Mouse (Mus musculus) B cell, adult 2 months (primary cell): ENCODE measurements around the gene Armc7.
"Not testable (repeated sequence)": the region's sequence is repeated elsewhere in the genome, so short reads cannot be mapped to it uniquely, and the experiment has no call there.

Experiments
- DNase-seq, 2 experiments: peaks; one replicate each; pipeline ENCODE4 v3.0.0; 2022

The Armc7 gene

DNA sequence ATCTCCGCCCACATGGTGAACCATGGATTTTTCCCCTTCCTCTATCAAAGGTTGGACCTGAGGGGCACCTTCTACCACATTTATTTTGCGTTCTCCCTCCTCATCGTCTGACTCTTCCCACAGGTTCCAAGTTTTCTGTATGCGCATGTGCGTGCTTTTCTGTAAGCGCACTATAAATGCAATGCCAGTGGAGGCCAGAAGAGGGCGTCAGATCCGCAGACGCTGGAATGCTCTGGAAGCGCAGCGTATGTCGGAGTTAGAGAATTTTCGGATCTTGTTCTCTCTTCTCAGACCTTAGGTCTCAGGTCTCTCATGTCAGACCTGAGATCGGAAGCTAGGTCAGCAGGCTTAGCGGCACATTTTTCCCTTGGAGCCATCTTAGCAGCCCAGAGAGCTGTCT is 19.8 kb upstream of the Armc7 start:
- DNase-seq, result no peak

DNA sequence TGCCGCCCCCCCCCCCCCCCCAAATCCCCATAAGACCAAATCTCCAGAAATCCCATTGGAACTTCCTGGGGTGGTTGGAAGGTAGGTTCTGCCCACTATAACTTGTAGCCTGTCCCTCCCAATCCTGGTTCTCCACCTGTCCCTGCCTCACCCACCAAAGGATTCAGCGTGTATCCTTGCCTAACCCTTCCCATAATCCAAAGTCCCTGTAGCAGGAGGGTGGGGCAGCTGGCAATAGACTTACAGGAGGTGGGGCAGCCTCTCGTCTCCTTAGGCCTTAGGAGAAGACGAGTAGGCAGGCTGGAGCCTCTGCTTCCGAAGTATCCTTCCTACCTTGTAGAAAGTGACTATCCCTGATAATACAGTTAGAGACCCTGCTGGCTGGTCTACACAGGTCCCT is 19.3 kb upstream of the Armc7 start:
- DNase-seq, result no peak

DNA sequence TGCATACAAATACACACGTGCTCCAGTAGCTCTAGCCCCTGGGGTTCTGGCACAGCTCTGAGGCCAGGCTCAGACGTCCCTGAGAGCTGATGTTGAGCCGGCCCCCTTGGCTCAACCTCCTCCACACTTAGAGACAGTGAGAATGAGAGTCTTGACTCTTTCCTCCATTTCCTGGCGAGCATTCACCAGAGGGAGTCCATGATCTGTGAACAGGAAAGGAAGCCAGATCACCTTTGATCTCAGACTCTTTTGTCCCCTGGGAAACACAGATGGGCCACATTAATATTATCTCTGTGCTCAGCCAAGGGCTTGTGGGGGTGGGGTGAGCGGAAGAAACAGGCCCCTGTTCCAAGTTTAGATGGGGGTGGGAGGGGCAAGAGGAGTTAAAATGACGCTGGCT is 18.1 kb upstream of the Armc7 start:
- DNase-seq, result no peak

DNA sequence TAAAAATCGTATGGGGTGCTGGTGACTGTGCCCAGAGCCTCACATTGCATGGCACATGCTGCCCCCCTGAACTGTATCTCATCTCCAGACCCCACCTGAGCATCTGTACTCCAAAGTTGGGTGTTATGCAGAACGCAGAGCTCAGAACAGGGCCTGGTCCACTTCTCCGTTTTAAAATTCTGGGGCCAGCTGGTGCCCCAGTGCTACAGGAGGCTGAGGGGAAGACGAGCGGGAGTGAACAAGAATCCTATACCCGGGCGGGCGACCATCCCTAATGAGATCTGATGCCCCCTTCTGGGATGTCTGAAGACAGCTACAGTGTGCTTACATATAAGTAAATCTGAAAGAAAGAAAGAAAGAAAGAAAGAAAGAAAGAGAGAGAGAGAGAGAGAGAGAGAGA is 14.5 kb upstream of the Armc7 start:
- DNase-seq, result peak in 1 of 2 experiments; percentile 13

DNA sequence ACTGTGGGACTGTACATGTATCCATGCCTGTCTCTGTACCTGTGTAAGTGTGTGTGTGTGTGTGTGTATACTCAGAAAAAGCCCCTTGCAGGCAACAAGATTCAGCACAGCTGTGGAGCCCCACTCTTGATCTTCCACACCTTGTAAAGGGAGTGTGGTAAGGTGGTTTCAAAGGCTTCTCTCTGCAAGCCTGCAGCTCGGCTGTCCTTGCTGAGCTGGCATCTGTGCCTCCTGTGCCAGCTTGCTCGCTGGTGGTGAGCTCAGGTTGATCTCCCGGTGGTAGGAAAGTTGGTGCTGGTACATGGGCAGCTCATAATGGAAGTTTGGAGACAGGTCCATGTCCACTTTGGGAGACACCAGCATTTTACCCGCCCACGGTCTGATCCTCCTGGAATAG is 13.6 kb upstream of the Armc7 start:
- no peak for DNase-seq

DNA sequence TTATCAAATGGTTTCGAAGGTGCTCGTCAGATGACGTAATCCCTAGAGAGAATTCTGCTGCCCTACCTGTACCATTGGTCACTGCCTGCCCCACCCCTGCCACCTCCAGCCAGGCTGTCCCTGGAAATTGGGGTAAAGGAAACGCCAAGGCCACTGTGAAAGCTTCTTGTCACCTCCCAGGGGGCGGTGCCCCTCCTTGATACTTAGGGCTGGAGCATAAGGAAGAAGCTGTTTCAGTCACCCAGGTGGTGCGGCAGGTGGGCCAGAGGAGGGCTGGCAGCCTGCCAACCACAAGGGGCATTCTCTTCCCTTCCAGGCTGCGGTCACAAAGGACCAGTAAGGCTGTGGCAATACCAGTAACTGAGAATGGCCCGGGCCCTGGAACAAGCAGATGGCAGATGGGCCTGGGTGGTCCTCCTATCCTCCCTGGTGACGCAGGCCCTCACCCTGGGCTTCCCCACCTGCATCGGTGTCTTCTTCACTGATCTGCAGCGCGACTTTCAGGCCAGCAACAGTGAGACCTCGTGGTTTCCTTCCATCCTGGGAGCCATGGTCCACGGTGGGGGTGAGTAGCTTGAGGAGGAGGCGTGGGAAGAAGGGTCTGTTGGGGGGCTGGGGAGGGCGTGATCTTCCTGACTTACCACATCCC is 13.1 kb upstream of the Armc7 start, which contains the start of gene Slc16a5:
Gene Slc16a5, plus strand, starts transcription at position 232 of the 649 bp plus-strand sequence.
- no peak for DNase-seq

DNA sequence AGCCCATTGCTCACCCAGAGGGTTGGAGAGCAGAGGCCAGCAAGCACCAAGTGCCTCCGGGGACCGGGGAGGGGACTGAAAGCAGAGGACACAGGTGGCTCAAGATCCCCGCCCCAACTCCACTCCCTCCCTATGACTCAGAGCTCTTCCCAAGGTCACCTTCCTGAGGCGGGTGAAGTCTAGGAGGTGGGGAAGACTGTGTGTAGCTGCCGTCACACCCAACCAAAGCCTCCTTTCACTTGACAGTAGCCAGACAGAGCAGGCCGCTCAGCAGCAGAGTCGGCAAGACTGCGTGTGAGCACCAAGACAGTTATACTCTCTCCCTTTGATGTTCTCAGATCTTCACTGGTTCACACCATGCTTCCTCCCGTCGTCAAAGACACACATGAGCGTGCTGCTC is 12.1 kb upstream of the Armc7 start:
- no peak for DNase-seq

DNA sequence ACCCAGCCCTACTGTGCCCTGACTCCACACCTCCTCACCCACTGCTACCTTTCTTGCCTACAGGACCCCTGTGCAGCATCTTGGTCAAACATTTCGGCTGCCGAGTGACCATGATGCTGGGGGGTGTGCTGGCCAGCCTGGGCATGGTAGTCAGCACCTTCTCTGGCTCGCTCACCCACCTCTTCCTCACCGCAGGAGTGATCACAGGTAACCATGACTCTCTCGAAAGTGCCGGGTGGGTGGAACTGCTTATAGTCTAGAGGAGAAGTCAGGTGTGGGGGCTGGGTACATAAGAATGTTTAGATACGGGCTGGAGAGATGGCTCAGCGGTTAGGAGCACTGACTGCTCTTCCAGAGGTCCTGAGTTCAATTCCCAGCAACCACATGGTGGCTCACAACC is 10.6 kb upstream of the Armc7 start:
- no peak for DNase-seq

DNA sequence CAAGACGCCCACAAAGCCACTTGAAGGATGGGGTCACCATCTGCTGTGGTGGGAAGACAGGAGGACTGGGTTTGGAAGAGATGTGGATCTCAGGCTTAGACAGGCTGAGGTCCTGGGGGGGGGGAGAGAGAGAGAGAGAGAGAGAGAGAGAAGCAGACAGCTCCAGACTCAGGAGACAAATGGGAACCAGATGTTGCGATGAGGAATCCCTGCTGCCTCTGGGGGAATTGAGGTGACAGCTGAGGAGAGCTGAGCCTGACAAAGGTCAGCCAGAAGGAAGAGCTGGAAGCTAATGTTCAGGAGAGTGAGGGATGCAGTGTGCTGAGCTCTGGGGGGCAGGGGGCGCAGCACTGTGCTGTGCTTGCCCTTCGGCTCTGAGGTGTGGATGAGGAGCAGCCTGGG is 8.2 kb upstream of the Armc7 start:
- no peak for DNase-seq

DNA sequence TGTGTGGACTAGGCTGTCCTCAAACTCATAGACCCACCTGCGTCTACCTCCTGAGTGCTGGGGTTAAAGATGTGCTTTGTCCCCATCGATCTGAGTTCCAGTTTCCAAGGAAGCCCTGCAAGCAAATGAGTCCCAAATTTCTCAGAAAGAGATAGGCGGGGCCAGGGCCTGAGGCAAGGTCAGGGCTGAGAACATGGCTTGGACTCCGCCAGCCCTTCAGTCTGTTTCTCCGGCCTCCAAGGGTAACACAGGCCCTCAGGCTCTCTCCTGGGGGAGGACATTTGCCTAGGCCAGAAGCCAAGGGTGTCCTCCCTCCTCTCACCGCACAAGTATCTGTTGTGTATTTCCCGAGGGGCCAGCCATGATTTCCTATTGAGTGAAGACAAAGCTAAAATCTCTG is 3.3 kb upstream of the Armc7 start:
- DNase-seq, result no peak

DNA sequence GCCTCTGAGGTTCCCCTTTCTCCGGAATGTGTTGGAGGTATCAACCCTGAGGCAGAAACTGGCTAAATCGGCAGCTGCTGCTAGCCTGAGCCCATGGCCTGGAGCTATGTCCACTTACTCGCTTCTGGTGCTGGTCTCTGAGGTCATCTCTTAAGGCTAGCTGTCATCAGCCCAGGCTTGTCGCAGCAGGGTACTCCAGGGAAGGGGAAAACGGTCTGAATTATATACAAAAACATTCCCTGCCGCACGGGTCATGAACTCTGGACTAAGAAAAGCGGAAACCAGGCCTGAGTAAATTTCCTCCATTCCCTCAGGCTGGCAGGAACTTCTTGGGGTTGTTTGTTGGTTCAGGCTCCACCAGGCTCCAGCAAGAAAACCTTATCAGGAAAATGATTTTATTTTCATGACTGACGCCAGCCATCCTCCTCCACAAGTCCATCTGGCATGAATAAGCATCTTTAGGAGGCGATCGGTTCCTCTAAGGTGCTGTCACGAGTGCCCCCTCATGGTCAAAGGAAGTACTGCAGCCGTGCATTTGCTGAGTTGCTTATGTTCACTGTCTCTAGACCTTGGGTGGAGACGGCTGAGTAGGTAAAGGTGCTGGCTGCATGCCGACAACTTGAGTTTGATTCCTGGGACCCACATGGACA is 1.7 kb upstream of the Armc7 start:
- DNase-seq, result peak; percentile 93 to 94

DNA sequence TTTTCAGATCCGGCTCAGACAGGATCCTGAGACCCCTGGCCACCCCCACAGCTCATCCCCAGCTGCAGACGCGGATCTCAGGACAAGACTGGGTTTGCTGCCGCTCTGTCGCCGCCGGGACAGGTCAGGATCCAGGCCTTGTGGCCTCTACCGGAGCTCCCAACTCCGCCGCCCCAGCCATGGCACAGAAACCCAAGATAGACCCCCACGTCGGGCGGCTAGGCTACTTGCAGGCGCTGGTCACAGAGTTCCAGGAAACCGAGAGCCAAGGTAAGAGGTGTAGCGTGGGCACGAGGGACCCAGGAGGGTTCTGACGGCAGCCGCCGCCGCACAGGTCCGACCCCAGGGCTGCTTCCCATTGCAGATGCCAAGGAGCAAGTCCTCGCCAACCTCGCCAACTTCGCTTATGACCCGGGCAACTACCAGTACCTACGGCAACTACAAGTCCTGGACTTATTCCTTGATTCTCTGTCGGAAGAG is 331 bp downstream of the Armc7 start:
- DNase-seq, result no peak

DNA sequence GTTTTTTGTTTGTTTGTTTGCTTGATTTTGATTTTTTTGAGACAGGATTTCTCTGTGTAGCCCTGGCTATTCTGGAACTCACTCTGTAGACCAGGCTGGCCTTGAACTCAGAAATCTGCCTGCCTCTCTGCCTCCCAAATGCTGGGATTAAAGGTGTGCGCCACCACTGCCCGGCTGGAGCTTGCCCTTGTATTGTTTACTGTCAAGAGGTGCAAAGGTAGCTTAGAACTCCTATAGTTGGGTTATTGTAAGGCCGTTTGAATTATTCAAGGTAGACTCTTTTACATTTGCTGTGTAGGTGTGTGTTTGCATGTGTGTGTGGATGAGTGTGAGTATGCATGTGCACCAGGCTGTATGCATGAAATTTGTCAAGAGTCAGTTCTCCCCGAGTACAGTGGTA is 1.2 kb downstream of the Armc7 start:
- not testable (repeated sequence) for DNase-seq

DNA sequence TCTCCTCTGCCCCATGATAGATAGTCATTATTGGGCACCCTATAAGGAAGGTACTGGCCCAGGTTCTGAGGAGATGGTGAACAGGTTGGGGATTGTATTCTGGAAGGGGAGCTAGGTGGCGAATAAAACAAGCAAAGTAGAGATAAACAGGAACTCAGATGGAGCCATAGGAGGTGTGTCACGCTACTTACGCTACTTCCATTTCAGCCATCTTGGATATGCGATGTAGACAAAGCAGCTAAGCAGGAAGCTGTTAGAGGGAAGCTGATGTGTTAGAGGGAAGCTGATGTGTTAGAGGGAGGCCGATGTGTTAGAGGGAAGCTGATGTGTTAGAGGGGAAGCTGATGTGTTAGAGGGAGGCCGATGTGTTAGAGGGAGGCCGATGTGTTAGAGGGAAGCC is 1.9 kb downstream of the Armc7 start:
- DNase-seq, result not testable (repeated sequence)

DNA sequence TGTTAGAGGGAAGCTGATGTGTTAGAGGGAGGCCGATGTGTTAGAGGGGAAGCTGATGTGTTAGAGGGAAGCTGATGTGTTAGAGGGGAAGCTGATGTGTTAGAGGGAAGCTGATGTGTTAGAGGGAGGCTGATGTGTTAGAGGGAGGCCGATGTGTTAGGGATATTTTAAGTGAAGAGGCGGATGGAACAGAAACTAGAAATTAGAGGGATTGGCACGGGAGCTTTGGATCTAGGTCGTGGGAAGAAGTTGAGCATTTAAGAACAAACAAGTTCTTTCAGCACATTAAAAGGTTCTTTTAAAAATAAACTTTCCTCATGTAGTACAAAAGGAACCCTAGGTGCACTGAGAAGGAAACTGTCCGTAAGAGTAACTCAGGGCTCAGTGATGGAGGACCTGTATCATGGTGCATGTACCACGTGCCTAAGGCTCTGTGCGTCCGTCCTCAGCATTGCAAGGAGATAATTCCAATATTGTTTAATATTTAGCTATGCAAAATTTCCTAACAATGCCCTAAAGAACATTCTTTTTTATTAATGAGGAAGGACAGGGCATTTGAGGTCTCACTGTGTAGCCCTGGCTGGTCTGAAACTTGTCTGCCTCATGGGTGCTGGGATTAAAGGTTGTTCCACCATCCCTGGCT is 3.0 kb downstream of the Armc7 start:
- no peak for DNase-seq

DNA sequence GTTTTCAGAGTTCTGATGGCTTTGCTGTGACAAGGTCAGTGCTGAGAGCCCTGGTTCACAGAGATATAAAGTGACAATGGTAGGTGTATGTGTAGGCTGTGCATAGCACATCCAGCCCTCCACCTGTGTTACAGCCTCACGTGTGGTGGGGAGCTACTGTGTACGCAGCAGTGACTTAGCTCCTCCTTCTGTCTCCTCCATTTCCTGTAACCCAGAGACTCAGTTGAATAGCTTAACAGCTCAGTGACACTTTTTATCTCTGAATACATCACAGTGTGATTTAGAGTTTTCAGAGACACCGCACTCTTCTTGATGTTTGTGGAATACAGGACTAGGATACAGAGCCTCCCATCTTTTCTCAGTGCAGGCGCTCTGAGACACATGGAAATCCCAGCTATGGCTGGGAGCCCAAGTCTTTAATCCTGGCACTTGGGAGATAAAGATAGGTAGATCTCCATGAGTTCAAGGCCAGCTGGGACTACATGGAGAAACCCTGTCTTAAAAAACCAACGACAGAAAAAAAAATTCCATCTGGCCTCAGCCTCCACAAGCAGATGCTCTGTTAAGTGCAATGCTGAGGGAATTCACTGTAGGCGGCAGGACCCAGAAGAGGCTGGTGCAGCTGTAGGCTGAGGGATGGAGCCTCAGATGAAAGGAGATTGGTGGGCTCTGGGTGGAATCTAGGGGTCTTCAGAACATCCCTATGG is 6.2 kb downstream of the Armc7 start:
- no peak for DNase-seq

DNA sequence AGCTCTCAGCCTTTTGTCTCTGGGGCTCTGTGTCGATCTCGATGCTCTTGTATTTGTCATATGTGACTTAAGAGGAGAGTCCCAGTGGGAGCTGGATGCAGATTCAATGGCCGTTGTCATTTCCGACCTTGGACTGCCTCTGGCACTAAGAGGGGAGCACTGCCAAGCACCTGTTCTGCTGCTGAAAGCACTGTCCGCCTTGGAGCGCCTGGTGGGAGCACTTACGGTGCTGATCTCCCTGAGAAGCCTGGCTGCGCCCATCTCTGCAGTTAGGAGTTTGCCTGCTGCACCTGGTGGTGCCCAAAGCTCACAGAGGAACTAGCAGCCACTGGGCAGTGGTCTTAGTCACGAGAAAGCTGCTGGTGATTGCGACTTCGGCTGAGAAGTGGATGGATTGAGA is 7.8 kb downstream of the Armc7 start:
- DNase-seq, result no peak

DNA sequence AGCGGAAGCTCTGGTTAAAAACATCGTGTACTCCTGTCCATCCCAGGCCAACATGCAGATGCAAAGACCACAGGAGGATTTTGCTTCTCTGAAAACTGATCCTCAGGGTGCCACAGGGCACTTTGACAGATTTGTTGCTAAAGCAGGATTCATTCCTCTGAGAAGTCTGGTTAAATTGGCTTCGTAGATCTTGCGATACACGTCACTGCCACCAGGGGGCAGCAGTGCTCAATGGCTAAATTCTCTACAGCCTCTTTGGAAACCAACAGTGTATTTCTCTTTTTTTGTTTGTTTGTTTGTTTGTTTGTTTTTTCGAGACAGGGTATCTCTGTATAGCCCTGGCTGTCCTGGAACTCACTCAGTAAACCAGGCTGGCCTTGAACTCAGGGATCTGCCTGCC is 8.3 kb downstream of the Armc7 start:
- DNase-seq, result peak; percentile 90 to 91

DNA sequence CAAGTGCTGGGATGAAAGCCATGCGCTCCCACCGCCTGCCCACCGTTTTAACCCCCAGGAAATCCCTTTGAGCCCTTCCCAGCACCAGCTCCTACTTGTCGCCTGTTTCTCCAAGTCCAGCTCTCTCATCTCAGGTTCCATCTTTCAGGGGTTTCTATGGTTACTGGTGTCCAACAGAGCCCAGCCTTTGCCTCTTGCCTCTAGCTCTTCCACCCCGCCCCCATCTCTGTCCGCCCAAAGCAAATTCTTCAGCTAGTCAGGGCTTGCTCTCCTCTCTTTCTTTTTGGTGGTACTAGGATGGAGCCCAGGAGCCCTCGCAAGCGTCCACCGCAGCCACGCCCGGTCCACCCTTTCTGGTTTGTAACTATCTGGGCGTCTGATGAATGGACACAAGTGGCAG is 9.7 kb downstream of the Armc7 start:
- DNase-seq, result no peak

DNA sequence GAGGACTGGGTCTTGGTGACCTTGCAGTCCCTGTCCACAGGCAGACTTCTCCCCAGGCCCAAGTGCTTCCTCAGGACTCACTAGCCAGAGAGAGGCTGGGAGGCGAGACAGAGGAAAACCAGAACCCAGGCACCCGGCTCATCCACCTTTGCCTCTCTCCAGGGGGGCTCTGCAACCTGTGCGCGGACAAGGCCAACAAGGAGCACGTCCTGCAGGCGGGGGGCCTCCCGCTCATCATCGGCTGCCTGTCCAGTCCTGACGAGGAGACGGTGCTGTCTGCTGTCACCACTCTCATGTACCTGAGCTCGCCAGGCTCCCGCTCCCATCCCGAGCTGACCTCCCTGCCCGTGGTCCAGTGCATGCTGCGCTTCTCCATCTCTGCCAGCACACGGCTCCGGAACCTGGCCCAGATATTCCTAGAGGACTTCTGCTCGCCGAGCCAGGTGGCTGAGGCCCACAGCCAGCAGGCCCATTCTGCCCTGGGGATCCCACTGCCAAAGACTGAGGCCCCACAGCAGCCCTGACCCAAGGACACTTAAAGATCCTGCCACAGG is 13.2 kb downstream of the Armc7 start:
- DNase-seq, result no peak

DNA sequence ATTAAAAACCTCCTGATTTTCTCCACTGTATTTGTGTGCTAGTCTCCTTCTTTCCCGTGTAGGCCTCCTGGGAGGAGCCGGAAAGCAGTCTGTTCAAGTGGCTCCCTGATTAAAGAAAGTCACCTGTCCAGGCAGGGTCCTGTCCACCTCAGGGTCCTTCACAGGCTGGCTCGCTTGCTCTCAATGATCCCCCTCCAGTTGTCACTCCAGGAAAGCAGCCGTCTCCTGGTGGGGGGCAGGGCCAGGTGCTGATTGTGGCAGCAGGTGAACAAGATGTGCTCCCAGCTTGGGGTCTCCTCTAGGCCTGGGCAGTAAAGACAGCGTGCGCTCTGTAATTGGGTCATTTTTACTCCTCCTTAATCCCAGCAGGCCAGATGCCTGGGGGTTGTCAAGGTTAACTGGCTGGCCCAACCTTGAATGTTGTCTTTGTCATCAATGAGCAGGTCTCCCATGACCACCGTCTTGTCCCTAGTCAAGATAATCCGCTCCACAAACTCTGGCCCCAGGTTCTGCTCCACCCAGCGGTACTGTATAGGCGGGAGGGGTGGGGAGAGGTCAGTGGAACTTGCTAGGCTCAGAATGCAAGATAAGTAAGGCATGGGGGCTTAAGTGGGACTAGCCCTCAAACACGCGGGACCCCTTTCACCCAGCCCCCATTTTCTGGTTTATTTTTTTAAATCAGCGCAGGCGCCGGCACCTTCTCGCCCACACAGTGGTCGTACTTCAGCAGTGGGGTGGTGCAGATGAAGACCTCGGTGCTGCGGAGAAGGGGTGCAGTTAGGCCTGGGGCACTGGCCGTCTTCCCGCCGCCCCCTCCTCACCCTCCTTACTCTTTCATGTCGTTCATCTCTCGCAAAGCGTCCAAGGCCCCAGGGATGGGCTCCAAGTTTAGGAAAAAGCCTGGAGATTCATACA is 15.2 kb downstream of the Armc7 start:
- DNase-seq, result no peak
